Mouse (Mus musculus): ENCODE measurements at regions not wholly inside any gene's neighbourhood (a gene's known extent, or its start where the extent isn't known, plus 50 kb on each side); places are given as distances from the start of the nearest gene placed in this dataset.

DNA sequence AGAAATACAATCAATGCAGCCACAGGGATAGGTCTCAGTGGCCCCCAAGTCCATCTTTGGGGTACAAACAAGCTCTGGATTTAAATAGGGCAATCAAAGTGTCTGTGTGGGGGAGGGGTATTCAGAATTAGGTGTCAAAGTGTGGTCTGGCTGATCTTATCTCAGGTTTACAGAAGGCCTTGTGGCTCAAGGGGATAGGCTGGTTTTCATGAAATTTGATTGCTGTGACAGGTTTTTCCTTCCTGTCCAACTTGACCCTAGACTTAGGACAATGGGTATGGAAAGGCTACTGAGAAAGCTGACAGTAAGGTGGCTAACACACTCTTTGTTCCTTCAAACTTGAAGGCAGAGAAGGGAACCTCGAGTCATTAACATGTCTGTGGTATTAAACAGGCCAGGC lies 349.3 kb upstream of the Zmiz1 start:
- TF ChIP-seq CTCF (IDR thresholded peaks at IDR 0.05; ENCODE audit: low read depth, low read length) (no peak), EP300 (IDR thresholded peaks at IDR 0.05; ENCODE audit: insufficient read depth, low read depth, low read length) (no peak)
